Mouse (Mus musculus): ENCODE data around the gene Ppp1r32.

DNA sequence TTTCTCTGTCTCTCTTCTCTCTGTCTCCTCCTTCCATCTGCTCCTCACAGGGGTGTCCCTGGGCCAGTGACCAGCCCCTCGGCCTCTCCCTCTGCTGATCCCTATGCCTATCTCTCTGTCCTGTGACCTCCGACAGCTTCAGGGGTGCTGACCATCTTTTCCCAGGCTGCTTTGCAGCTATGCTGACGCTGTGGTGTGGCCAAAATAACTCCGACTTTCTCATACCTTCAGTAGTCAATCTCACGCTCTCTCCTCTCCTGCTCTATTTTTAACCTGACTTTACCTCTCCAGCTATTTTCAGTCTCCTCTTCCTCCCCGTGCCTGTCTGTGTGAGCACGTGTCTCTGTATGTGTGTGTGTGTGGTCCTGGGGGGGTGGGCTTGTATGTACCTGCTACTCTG is 49.5 kb downstream of the Ppp1r32 start:
- no peak for TF ChIP-seq EP300 (IDR thresholded peaks at IDR 0.05; ENCODE audit: low read depth)
- no peak for TF ChIP-seq CTCF (IDR thresholded peaks at IDR 0.05; ENCODE audit: low read depth)
